Mouse (Mus musculus): ENCODE measurements around the gene Kcnj10.

Kcnj10 gene

DNA sequence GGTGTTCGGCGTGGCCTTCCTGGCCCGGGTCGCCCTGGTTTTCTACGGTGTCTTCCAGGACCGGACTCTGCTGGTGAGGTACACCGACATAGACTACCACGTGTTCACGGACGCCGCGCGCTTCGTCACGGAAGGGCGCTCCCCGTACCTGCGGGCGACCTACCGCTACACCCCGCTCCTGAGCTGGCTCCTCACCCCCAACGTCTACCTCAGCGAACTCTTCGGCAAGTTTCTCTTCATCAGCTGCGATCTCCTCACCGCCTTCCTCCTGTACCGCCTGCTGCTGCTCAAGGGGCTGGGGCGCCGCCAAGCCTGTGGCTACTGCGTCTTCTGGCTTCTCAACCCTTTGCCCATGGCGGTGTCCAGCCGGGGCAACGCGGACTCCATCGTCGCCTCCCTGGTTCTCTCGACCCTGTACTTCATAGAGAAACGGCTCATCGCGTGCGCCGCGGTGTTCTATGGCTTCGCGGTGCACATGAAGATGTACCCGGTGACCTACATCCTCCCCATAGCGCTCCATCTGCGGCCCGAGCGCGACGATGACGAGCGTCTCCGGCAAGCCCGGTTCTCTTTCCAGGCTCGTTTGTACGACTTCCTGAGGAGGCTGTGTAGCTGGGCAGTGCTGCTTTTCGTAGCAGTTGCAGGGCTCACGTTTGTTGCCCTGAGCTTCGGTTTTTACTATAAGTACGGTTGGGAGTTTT is 35.9 kb downstream of the Kcnj10 start:
- DNase-seq (ENCODE audit: low read depth), result no peak

DNA sequence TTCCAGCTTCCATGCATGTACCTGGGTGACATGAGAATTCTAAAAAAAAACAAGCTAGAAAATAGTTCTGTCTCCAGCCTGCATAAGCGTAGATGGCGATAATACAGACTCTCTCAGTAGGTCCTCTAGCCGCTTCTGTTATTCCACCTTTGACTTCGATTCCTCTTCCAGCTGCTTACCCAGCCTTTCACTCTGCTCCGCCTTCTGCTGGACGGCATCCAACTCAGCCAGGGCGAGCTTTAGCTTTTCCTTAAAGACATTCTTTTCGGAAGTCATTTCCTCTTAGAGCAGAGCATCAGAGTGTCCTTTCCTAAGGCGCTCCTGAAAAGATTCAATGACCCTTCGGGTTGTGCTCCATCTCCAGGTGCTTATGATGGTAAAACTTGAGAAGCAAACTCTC is 39.1 kb downstream of the Kcnj10 start:
- no peak for DNase-seq (ENCODE audit: low read depth)

DNA sequence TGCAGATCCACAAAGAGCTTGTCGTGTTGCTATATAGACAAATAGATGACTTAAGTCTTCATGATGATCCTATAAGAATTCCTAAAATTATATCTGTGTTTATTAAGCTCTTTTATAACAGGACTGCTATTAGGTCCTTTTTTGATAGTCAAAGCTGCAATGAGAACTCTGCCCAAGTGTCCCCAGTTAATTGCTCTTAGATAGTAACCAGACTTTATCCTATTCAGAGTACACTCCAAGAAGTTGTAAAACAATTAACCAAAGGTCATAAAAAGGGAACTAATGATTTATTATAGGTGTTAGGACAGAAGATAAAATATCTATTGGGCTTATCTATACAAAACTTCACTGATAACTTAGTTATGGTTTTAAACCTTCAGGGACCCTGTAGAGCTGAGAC is 41.1 kb downstream of the Kcnj10 start:
- DNase-seq (ENCODE audit: low read depth), result no peak

DNA sequence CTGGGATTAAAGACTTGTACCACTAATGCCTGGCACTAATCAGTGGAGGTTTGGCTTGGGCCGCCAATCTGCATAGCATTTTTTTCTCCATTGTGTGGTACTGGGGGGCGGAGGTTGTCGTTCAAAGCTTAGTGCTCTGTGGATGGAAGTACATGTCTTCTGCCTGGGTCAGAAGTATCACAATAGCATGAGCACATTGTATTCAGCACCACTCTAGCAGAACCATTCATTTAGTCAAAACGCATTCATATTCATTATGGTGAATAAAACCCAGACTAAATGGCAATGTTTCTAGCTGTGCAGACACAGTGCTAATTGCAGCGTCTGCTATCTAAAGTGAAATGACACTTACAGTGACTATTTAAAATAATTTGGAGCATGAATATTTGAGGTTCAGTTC is 46.2 kb downstream of the Kcnj10 start:
- DNase-seq (ENCODE audit: low read depth), result no peak

DNA sequence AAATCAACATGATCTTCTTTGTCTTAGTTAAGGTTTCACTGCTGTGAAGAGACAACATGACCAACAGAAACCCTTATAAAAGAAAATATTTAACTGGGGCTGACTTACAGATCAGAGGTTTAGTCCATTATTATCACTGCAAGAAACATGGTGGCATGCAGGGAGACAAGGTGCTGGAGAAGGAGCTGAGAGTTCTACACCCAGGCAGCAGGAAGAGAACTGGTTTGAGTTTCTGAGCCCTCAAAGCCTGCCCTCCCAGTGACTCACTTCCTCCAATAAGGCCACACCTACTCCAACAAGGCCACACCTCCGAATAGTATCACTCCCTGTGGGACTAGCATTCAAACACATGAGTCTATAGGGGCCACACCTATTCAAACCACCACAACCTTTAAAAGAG is 49.8 kb downstream of the Kcnj10 start:
- no peak for DNase-seq (ENCODE audit: low read depth)

DNA sequence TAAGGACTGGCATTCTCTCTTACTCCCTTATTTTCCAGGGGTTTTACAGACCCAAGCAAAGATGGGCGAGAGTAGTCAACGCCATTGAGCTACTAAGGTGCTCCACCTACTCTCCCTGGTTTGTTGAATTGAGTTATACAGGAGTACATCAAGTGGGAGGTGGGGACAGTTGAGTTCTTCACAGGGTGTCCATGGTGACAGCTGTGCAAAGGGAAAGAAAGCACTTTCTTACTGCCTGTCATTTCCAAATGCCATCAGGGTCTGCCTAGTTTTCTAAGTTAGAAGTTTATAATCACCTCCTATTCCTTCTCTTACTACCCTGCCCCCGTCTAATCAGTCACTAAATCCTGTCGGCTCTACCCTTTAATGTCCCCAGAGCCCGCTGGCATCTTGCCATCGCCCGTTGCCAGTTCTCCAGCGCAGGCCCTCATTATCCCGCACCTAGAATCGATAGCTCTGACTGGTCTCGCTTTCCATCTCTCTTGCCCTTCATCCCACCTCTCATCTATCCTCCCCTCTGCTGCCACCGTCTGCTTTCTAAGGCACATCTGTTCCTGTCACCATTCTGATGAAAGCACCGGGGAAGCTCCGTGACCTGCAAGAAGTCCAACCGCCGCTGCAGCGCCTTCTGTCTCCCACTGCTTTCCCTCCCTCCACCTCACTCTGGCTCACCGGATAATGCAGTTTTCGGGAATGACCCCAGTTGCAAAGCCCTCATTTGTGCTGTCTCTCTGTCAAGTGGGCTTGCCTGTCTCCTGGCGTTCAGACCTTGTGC is 51.0 kb downstream of the Kcnj10 start:
- DNase-seq (ENCODE audit: low read depth), result no peak

DNA sequence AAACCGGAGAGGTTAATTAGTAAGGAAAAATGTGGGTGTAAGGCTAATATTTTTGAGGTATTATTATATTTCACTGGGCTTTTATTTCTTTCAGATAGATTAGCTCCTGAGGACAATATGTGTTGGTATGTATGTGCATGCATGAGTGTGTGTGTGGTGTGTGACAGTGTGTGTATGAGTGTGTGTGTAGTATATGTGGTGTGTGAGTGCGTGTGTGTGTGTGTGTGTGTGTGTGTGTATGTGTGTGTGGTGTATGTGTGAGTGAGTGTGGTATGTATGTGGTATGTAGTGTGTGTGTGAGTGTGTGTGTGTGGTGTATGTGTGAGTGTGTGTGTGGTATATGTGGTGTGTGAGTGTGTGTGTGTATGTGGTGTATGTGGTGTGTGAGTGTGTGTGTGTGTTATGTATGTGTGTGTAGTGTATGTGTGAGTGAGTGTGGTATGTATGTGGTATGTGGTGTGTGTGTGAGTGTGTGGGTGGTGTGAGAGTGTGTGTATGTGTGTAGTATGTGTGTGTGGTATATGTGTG is 51.7 kb downstream of the Kcnj10 start:
- no peak for DNase-seq (ENCODE audit: low read depth)

DNA sequence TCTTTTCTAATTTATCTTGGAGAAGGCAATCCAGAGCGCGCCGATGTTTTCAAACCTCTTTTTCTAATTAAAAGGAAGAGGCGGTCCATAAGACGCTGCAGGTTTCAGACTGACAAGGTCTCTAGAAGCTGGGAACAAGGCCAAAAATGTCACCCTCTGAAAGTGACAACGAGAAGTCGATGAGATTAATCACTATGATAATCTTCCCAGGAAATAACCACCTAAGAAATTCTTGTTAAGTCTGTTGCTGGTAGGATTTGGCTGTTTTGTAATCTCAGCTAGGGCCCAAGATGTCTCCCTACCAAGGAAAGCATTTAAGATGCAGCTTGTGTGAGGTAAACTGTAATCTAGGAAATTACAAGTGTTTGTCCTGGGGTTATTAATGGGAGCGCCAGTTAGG is 52.7 kb downstream of the Kcnj10 start:
- no peak for DNase-seq (ENCODE audit: low read depth)

DNA sequence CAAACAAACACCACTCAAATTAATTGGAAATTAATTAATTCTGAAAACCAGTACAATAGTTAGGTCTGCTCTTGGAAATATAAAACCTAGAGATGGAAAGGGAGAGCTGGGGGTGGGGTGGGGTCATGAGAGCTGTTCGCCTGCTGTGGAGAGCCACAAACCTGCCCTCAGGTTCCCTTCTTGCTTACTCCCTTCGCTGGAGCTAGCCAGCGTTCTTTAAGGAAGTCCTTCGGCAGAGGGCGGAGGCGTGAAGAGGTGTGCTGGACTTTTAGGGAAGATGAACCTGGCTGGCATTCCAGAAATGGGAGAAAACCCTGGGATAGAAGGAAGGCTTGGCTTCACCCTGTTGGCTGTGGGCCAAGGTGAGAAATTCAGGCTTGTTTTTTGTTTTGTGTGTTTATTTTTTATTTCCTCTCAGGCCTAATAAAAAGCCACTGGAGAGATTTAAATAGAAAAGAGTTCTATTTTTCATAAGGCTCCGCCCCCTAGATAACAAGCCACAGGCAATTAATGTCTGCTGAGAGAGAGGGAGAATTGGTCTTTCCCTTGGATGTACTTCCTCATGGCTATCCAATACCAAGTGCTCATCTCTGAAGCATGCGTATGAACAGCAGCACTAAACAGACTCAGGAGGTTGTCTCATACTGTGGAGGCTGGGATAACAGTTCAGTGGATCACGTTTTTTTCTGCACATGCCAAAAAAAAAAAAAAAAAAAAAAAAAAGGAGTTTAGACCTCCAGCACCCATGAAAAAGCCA is 56.2 kb downstream of the Kcnj10 start:
- no peak for DNase-seq (ENCODE audit: low read depth)

DNA sequence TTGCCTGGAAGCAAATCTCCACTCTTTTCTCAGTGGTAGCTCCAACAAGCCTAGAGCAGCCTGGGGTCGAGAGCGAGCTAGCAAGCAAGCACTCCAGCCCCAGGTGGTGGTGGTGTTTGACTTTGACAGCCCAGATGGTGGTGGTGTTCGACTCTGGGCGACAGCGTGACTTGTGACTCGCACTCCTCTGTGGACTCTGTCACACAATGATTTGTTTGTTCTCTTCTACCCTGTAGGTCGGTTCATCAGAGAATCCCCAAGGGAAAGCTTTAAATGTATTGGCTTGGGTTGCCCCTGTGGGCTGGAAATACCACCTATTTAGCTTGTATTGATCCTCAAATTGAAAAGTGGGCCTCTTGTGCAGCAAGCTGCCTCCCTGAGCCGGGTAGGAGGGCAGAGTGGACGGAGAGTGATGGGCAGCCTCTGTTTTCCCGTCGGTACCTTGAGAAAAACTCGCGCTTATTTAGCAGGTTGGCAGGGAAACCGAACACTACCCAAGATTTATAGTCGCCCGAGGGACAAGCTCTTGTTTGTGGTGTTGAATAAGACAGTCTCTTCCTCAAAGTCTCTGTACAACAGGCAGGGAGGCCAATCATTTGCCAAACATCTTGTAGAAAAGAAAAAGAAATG is 65.2 kb downstream of the Kcnj10 start:
- DNase-seq (ENCODE audit: low read depth), result no peak

DNA sequence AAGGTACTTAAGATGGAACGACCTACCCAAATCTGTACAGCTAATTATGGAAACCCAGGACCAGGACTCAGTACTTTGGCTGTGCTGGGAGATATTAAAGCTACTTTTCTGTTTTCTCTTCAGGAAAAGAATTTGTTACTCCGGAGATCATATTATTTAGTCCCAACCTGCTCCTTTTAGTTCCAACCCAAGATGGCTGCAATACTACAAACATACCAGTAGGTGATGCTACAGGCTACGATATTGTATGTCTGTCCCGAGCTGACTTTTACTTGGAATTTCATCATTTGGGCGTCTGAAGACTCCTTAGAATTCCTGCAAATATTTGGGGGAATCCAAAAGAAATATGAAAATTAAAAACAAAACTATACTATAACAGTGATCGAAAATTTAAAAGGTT is 68.0 kb downstream of the Kcnj10 start:
- no peak for DNase-seq (ENCODE audit: low read depth)

DNA sequence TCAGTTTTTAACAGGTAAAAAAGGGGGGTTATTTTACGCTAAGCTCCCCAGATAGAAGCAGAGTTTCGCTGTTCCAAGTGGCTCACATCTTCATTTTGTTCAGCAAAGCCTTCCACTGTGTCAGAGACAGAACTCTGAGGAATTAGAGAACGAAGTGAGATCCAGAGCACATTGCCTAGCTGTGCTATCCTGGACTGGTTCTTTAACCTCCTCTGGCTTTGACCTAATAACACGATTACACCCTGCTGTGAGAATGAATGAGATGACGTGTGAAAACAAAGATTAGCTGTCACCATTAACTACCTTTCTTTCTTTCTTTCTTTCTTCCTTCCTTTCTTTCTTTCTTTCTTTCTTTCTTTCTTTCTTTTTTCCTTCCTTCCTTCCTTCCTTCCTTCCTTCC is 68.4 kb downstream of the Kcnj10 start:
- no peak for DNase-seq (ENCODE audit: low read depth)

DNA sequence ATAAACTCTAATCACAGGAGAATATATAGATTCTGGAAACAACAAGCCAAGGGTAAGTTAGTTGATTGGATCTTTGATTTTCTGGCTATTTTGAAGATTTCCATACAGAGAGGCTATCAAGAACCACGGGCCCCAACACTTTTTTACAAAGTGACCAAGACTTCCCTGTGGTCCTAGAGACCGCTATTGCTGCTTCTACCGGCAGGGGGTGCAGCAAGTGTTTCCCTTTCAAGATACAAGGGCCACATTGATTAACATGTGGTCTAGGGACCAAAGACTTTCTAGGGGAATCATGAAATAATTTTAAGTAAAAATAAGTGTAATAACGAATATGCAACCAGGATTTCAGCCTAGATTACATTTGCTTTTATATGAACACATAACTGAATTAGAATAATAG is 69.8 kb downstream of the Kcnj10 start:
- no peak for DNase-seq (ENCODE audit: low read depth)

DNA sequence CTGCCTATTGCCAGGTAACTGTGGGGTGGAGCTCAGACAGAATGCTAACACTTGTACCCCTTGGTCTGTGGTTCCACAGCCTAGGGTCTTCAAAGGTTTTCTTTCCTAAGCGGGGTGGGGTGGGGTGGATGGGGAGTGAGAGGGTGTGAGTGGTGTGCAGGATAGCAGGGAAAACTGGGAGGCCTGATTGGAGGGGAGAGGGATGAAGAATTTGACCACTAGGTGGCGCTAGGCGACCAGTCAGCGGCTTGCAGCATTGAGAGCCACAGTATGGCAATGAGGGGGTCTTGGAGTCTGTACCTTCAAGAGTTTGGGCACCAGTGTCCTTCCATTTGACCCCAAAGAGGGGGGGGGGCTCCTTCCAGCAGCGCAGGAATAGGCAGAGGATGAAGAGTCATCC is 71.2 kb downstream of the Kcnj10 start:
- no peak for DNase-seq (ENCODE audit: low read depth)

DNA sequence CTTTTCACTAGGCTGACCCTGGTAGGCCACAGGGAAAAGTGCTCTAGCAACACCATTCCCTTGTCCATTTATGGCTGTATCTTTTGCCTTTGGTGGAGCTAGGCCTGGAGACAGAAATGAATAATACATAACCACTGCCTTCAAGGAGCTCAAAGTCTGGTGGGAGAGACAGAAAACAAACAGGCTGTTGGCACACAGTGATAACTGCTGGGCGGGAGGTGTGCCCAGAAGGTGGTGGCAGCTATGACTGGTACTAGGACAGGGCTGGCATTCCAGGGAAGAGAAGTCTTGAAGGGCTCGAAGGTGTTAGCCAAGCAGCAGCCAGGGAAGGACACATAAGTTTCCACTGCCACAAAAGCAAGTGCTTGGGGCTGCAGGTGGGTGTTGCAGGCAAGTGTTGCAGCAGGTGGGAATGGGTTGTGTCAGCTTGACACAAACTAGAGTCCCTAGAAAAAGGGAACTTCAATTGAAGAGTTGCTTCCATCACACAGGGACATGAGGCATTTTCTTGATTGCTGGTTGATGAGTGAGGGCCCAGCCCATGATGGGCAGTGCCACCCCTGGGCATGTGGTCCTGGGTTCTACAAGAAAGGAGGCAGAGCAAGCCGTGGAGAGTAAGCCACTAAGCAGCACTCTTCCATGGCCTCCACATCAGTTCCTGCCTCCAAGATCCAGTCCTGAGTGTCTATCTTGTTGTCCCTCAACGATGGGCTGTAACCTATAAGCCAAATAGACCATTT is 72.7 kb downstream of the Kcnj10 start:
- no peak for DNase-seq (ENCODE audit: low read depth)

DNA sequence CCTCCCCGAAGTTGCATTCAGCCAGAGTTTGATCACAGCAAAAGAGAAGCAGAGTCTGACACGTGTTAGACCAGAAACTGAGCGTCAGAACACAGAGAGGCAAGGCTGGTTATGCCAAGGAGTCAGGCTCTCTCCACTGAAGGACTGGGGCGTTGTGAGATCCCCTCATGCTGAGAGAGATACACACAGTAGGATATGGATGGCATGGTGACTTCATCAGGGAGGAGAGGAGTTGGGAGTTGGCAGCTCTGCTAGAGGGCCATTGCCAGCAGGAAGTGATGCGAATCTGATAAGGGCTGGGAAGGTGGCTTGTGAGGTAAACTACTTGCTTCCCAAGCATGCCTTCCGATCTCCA is 73.2 kb downstream of the Kcnj10 start:
- DNase-seq (ENCODE audit: low read depth), result no peak

DNA sequence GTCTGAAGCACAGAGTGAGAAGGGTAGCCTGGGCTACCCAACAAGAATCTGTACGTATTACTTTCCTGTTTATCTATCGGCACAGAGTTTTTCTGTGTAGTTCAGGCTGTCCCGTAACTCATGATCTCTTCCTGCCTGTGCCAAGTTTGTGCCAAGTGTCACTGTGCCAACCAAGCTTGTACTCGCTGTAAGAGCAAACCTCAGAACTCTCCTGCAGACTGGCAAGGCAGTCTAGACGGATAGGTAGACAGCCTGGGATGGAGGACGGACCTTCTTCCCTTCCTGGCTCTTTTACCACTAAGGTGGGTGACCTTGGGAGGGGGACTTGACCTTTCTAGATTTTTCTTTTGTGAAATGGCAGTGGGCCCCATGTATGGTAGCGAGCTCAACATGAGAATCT is 74.1 kb downstream of the Kcnj10 start:
- DNase-seq (ENCODE audit: low read depth), result no peak

DNA sequence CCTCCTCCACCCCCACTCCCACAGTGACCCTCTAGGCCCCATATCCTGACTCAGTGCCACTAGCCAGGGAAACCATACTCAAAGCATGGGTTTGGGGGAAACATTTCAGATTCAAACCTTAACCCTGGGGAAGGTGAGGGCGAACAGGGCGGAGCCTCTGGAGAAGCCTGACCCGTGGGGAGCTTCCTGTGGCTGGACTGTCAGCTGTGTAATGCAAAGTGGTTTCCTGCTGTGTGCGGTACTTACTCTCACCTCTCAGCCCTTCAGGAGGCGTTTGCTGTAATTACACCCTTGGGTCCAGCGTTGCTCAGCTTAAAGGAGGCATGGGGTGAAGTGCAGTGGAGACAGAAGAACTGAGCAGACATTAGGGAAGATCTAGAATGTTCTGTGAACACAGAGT is 77.2 kb downstream of the Kcnj10 start:
- no peak for DNase-seq (ENCODE audit: low read depth)

DNA sequence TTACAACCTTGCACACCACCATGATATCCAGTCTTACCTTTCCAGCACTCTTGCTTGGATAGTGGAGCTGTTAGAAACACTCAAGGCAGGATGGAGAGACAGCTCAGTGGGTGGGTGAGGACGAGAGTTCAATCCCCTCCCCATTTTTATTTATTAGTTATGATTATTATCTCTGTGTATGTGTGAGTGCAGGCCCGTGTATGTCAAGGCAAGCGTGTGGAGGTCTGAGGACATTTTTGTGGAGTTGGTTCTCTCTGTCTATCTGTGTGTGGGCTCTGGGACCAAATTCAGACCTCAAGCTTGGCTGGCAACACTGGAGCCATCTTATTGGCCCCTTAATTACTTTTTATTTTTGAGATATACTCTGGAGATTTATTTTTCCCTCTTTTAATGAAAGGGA is 77.6 kb downstream of the Kcnj10 start:
- no peak for DNase-seq (ENCODE audit: low read depth)

DNA sequence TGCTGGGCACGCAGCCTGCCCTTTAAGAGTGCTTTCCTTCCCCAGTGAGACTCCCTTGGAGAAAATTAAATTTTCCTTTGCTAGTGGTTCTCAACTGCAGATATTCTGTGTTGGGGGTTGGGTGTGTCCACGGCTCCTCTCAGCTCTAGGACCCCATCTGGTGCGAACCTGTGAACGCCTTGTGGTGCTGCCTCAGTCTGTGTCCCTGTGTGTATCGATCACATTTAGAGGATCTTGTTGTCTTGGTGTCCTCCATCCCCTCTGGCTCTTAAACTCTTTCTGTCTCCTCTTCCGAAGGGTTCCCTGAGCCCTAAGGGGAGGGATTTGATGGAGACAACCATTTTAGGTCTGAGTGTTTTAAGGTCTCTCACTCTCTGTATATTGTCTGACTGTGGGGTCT is 79.2 kb downstream of the Kcnj10 start:
- DNase-seq (ENCODE audit: low read depth), result no peak

DNA sequence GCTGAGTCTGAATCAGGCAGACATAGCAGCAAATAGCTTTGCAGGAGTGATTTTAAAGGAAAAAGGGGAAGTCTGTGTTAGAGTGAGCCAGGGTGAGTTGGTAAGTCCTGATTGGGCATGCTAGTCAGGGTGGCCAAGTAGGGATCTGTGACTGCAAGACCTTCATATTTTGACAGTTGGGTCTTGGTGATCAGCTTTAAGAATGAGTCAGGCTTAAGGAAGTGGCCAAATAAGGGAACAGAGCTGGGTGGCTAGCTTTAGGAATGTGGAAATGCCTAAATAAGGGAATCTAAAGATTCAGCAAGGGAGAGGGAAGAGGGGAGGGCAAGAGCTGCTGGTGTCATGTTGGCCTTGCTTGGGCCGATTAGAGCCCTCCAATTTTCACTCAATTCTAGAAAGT is 82.4 kb downstream of the Kcnj10 start:
- no peak for DNase-seq (ENCODE audit: low read depth)

Measured in fibroblast of lung, adult 2 months (primary cell).